Mouse (Mus musculus): Measurements from ENCODE around the gene Slc44a5. TPM values are rescaled to one million over a fixed set of nuclear protein-coding genes. Genes with fewer than 3 reads are reported as not detected.
A peak's percentile ranks its signal among the peaks of the same experiment; 100 is the strongest.

Gene Slc44a5
- total RNA-seq, 4 experiments from 2014 or later = 28.3 to 56.4 (median 43.1) TPM

- DNase-seq (ENCODE audit: low spot score in 2 of 2) = no peak
Observed at GRCm38 (mm10) chr3:154212551-154212950, 239.3 kb downstream of the Slc44a5 start.

GRCm38 (mm10) chr3:154215309-154215708 lies 242.1 kb downstream of the Slc44a5 start:
- DNase-seq (ENCODE audit: low spot score in 2 of 2) = no peak

DNA sequence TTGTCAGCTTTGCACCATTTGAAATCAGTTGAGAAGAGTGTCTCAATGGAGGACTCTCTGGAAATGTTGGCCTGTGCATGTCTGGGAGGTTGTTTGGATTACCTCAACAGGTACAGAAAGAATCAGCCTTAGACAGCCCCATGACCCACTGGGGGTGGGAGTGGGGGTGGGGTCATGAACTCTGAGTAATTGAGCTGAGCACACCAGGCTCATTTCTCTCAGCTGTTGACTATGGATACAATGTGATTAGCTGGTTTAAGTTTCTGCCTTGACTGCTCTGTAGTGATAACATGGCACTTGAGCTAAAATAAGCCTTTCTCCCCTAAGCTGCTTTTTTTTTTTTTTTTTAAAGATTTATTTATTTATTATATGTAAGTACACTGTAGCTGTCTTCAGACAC lies 242.5 kb downstream of the Slc44a5 start:
- DNase-seq (ENCODE audit: low spot score in 2 of 2) = no peak

DNA sequence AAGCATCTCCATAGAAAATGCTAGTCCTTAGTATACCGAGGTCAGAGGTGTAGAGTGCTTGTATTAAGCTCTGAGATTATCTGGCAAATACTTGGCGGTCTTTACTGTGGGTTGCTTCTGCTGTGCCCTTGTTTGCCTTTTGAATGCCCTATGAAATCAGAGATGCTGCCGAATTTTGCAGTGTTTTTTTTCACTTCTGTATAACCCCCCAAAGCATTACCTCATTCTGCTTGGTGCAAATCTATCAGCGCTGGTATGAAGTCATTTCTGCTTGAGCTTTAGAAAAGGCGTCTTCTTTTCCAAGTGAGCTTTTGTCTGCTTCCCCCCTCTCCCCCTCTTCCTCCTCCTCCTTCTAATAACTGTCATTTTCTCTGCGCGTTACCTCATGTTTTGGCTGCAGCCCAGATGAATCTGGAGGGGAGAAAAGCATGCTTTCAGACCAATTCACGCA lies 248.9 kb downstream of the Slc44a5 start:
- no peak for DNase-seq (ENCODE audit: low spot score in 2 of 2)

DNA sequence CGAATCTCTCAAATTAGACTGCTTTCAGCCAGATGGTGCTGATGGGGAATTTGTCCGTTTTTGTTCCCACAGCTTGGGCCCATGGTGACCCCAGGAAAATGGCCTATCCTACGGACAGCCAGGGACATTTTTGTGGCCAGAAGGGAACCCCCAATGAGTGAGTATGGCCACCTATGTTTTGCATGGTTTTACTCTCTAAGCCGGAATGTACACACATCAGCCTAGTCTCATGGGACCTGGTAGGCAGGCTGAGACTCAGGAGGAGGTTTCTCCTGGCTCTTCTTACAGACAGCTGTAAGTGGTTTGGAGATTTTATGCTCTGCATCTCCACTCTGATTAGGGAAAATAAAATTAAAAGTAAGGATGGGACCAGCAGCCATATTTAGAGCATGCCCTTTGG lies 249.5 kb downstream of the Slc44a5 start:
- no peak for DNase-seq (ENCODE audit: low spot score in 2 of 2)

DNA sequence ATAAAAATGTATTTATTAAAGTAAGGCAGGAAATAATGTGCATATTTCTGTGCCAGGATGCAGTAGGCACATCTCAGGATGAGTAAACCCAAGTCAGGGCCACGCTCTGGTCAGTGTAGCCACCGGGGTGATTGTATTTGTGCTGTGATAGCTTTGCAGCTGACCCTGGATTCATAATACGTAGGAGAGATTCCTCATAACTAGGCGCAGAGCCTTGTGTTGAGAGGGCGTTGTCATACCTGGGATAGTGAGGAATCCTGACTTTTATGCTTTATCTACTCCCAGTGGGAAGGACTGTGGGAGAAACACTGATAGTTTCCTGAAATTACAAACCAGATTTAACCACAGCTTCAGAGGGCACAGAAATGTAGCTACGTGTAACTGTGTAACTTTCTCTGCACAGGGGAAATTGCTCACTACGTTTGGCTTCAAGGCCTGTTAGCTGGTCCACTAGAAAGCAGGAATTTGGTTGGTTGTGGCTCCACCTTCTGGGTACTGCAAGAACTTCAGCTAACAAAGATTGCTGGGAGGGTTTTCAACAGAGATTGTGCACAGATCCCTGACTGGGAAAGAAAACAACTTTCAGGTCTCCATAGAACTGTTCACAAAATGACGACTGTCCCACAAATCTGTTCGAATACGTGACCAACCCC lies 253.0 kb downstream of the Slc44a5 start:
- peak; percentile 60 to 82 for DNase-seq (ENCODE audit: low spot score in 2 of 2)

DNA sequence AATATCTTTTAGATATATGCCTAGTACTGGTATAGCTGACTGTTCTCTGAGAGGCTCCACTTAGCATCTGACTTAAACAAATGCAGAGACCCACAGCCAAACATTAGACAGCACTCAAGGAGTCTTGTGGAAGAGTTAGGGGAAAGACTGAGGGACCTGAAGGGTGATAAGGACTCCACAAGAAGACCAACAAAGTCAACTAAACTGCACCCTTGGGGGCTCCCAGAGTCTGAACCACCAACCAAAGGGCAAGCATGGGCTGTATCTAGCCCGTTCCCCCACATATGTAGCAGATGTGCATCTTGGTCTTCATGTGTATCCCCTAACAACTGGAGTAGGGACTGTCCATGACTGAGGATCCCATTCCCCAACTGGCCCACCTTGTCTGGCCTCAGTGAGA lies 271.7 kb downstream of the Slc44a5 start:
- DNase-seq (ENCODE audit: low spot score in 2 of 2) = no peak

DNA sequence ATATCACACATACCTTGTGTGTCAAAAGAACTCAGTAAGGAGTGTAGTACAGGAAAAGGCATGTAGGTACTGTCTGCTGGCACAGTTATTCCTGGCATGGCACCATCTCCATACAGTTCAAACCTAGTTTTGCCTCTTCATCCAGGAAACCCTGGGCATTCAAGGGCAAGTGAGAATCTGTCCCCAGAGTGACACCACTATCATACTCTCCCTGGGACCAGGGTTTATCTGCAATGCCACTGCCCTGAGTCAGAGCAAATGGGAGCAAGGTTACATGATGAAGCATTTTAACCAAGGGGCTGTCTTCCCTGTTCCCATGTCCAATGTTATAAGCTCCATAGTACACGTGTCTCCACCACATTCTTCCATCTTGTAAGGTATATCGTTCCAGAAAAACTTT lies 278.2 kb downstream of the Slc44a5 start:
- DNase-seq (ENCODE audit: low spot score in 2 of 2) = no peak

DNA sequence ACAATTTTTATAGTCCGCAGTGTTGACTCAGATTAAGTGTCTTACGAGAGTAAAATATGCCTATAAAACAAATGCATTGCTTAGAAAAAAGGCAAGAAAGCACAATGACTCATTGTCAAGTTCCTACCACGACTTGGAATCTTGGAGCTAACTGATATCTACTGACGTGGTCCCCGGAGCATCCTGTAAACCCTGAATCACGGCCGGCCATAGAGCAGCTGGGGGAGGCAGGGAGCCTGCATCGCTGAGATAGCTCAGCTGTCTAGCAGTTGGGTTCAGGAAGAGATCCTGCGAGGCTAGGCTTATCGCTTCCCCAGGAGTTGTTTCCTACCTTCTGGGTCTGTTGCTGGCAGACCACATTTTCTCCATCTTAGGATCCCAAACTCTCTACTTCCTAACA lies 279.0 kb downstream of the Slc44a5 start:
- DNase-seq (ENCODE audit: low spot score in 2 of 2) = no peak

DNA sequence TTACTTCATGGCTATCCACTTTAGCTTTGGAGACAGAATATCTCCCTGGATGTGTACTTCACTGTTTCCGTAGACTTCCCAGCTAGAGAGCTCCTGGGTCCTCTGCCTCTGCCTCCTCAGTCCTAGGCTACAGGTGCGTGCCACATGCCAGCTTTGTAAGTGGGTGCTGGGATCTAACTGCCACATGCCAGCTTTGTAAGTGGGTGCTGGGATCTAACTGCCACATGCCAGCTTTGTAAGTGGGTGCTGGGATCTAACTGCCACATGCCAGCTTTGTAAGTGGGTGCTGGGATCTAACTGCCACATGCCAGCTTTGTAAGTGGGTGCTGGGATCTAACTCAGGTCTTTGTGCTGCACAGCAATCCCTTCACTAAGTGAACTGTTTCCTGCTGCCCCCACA lies 281.0 kb downstream of the Slc44a5 start:
- peak; percentile 54 to 58 for DNase-seq (ENCODE audit: low spot score in 2 of 2)

- no peak for DNase-seq (ENCODE audit: low spot score in 2 of 2)
Observed at GRCm38 (mm10) chr3:154257312-154257711, 284.1 kb downstream of the Slc44a5 start.

- DNase-seq (ENCODE audit: low spot score in 2 of 2) = no peak
Observed at GRCm38 (mm10) chr3:154268313-154268712, 295.1 kb downstream of the Slc44a5 start.

- peak; percentile 52 to 87 for DNase-seq (ENCODE audit: low spot score in 2 of 2)
Observed at GRCm38 (mm10) chr3:154269757-154270366, 296.6 kb downstream of the Slc44a5 start.

DNA sequence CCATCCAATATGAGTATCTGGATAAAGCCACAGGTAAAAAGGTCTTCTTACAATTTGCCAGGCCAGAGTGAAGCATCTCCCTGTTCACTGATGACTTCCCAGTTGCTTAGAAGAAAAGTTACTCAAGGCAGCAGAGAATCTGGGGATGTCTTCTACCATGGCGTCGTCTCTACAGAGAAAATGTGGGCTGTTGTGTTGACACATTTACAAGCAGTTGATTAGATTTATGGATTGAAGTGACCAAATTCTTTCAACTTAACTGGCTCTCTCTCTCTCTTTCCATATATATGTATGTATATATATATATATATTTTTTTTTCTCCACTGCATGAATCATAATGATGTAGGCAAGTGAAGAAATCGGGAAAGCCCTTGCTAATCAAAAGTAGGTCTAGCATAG lies 301.4 kb downstream of the Slc44a5 start:
- DNase-seq (ENCODE audit: low spot score in 2 of 2) = no peak

DNA sequence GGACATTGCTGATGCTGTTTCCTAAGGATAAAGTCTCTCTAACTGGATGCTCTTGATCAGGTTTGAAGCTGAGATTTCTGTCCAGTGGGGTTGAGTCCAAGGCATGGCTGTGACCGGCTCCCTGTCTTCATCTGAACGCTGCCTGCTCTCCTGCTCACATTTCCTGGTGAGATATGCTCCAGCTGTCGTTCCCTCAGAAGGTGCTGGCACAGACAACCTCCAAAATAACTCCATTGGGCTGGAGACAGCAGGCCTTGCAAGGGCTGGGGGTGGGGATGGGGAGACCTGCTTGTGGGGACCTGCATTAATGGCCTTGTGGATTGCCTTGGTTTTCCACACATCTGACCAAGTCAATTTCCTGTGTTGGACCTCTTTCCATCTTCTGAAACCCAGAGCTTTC lies 311.0 kb downstream of the Slc44a5 start:
- no peak for DNase-seq (ENCODE audit: low spot score in 2 of 2)

GRCm38 (mm10) chr3:154285351-154285750 lies 312.1 kb downstream of the Slc44a5 start:
- no peak for DNase-seq (ENCODE audit: low spot score in 2 of 2)

GRCm38 (mm10) chr3:154287217-154287616 lies 314.0 kb downstream of the Slc44a5 start:
- no peak for DNase-seq (ENCODE audit: low spot score in 2 of 2)

- DNase-seq (ENCODE audit: low spot score in 2 of 2) = no peak
Observed at GRCm38 (mm10) chr3:154288429-154289069, 315.3 kb downstream of the Slc44a5 start.

- no peak for DNase-seq (ENCODE audit: low spot score in 2 of 2)
Observed at GRCm38 (mm10) chr3:154290351-154290750, 317.1 kb downstream of the Slc44a5 start.

DNA sequence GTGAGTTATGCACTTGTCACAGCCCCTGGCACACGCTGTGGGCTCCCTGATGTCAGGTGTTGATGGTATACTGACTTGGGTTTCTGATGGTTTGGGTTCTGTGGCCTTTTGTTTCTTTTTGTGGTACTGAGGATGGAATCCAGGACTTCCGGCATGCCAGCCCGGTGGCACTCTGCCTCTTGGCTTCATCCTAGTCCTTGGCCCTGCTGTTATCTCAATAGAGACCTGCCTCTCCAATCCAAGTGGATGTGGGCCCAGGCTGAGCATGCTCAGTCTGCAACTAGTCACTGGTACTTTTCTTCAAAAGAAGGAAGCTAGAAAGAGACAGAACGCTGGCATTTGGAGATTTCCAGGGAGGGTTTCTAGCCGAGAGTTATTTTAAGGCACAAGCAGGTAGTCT lies 318.9 kb downstream of the Slc44a5 start:
- no peak for DNase-seq (ENCODE audit: low spot score in 2 of 2)

GRCm38 (mm10) chr3:154293839-154294490 lies 320.7 kb downstream of the Slc44a5 start:
- no peak for DNase-seq (ENCODE audit: low spot score in 2 of 2)
